Mouse (Mus musculus) stomach, postnatal 0 days (tissue): ENCODE measurements around the gene Panx2. TPM values are rescaled to one million over a fixed set of nuclear protein-coding genes. Genes with fewer than 3 reads are reported as not detected.

Experiments
- ATAC-seq: fragments of 200-750 bp; cut with Nextera tagmentation; 2 replicates; pipeline ENCODE4 v1.8.0; 2017; ENCODE audit not compliant: low FRiP score, low TSS enrichment
- DNase-seq: peaks from one replicate; pipeline ENCODE4 v3.0.0-alpha.2; 2016; ENCODE audit warnings: low spot score
- H3K27ac ChIP-seq: fragments of 300-500 bp; sonication (generic); replicated peaks from 2 replicates; pipeline ENCODE4 v1.5.1; 2014; ENCODE audit warnings: mild to moderate bottlenecking, control low read depth
- H3K27me3 ChIP-seq: fragments of 300-500 bp; sonication (generic); 2 replicates; pipeline ENCODE4 v1.6.1; 2014; ENCODE audit warnings: low read length; ENCODE audit not compliant: control insufficient read depth, insufficient read depth
- H3K36me3 ChIP-seq: fragments of 300-500 bp; sonication (generic); 2 replicates; pipeline ENCODE4 v1.6.1; 2014; ENCODE audit warnings: low read length, mixed read lengths; ENCODE audit not compliant: control insufficient read depth, insufficient read depth
- H3K4me1 ChIP-seq: fragments of 300-500 bp; sonication (generic); replicated peaks from 2 replicates; pipeline ENCODE4 v1.6.1; 2014; ENCODE audit warnings: antibody characterized with exemption; ENCODE audit not compliant: control insufficient read depth, insufficient read depth
- H3K4me2 ChIP-seq: fragments of 300-500 bp; sonication (generic); replicated peaks from 2 replicates; pipeline ENCODE4 v1.6.1; 2014; ENCODE audit warnings: low read depth, mild to moderate bottlenecking, control low read depth, moderate library complexity
- H3K4me3 ChIP-seq: fragments of 300-500 bp; sonication (generic); 2 replicates; pipeline ENCODE4 v1.5.1; 2014; ENCODE audit warnings: low read depth, low read length, control low read depth
- H3K9ac ChIP-seq: fragments of 300-500 bp; sonication (generic); 2 replicates; pipeline ENCODE4 v1.6.1; 2014; ENCODE audit warnings: mild to moderate bottlenecking, low read length, control low read depth, mixed read lengths
- H3K9me3 ChIP-seq: fragments of 300-500 bp; sonication (generic); 2 replicates; pipeline ENCODE4 v1.6.1; 2016; ENCODE audit warnings: low read length; ENCODE audit not compliant: control insufficient read depth
- CTCF ChIP-seq: IDR thresholded peaks from 2 replicates; pipeline ENCODE4 v1.5.1; 2016; ENCODE audit warnings: antibody characterized with exemption, low read depth, mild to moderate bottlenecking, moderate library complexity
- EP300 ChIP-seq: optimal IDR thresholded peaks from 2 replicates; pipeline ENCODE3; 2016; ENCODE audit warnings: antibody characterized with exemption
- WGBS: fragments of 180-500 bp; shearing (Covaris S2); extraction: QIAGEN DNeasy Blood & Tissue Kit; methylation state at CpG from one replicate; pipeline ENCODE4 v1.1.7; 2014; 5-methylcytosine and 5-hydroxymethylcytosine counted together
- polyA plus RNA-seq: library from polyadenylated mRNA; unstranded; fragments of >200 nt; fragmentation: Nextera tagmentation; extraction: Ambion mirVana; gene quantifications from 2 replicates; pipeline ENCODE4 v1.2.1, GENCODE M21; 2015

The Panx2 gene
- polyA plus RNA-seq, 1 experiment from 2014 or later, result 0.79 TPM

- H3K4me3 ChIP-seq, result peak overlapping the region; percentile 85
- no peaks in the 10 kb centered on the region for H3K9me3 ChIP-seq
- H3K4me2 ChIP-seq, result peak overlapping the region; percentile 82
- ATAC-seq (no peak), DNase-seq (peak; percentile 55)
- H3K27ac ChIP-seq, result peak overlapping the region; percentile 94
- H3K36me3 ChIP-seq, result no peaks in the 10 kb centered on the region
- peaks cover 10% of the 10 kb centered on the region for H3K4me1 ChIP-seq
- H3K9ac ChIP-seq, result peak overlapping the region; percentile 94
- 0% methylated on average over 21 of the region's 39 CpGs for WGBS
- H3K27me3 ChIP-seq, result no peaks in the 10 kb centered on the region
- no peak for TF ChIP-seq CTCF
- no peak for TF ChIP-seq EP300
These were observed 16.7 kb downstream of the Panx2 start for GRCm38 (mm10) chr15:89076156-89076731.

GRCm38 (mm10) chr15:89078208-89078836, 18.8 kb downstream of the Panx2 start:
- 0 out of 2 replicates have a peak, but pooled peaks cover 3% of the 10 kb centered on the region for H3K36me3 ChIP-seq
- H3K9ac ChIP-seq, result peak overlapping the region; percentile 94
- H3K27ac ChIP-seq, result peak overlapping the region; percentile 94
- 34% methylated on average over 9 of the region's 9 CpGs for WGBS
- no peaks in the 10 kb centered on the region for H3K27me3 ChIP-seq
- DNase-seq (peak; percentile 86), ATAC-seq (peak; percentile 72)
- H3K4me3 ChIP-seq, result peak overlapping the region; percentile 85
- H3K9me3 ChIP-seq, result no peaks in the 10 kb centered on the region
- H3K4me1 ChIP-seq, result peaks cover 10% of the 10 kb centered on the region
- TF ChIP-seq CTCF (no peak), EP300 (no peak)
- peak overlapping the region; percentile 82 for H3K4me2 ChIP-seq

GRCm38 (mm10) chr15:89083906-89084305, 24.4 kb downstream of the Panx2 start:
- no peak for DNase-seq
- no peak overlapping the region for H3K4me2 ChIP-seq
- H3K9me3 ChIP-seq, result no peaks in the 10 kb centered on the region
- no peak for ATAC-seq
- no peak overlapping the region for H3K27ac ChIP-seq
- H3K4me1 ChIP-seq, result no peaks in the 10 kb centered on the region
- H3K9ac ChIP-seq, result no peak overlapping the region
- 100% methylated on average over 1 of the region's 1 CpGs for WGBS
- no peak for TF ChIP-seq EP300
- no peak for TF ChIP-seq CTCF
- no peaks in the 10 kb centered on the region for H3K27me3 ChIP-seq
- peaks cover 26% of the 10 kb centered on the region for H3K36me3 ChIP-seq
- no peak overlapping the region for H3K4me3 ChIP-seq

- H3K27ac ChIP-seq, result no peak overlapping the region
- H3K9ac ChIP-seq, result no peak overlapping the region
- no peaks in the 10 kb centered on the region for H3K27me3 ChIP-seq
- H3K36me3 ChIP-seq, result peaks cover 26% of the 10 kb centered on the region
- no peaks in the 10 kb centered on the region; the same call in 1 of the 2 replicates for H3K4me1 ChIP-seq
- TF ChIP-seq EP300 (no peak), CTCF (no peak)
- DNase-seq (no peak), ATAC-seq (no peak)
- 79% methylated on average over 2 of the region's 2 CpGs for WGBS
- H3K9me3 ChIP-seq, result no peaks in the 10 kb centered on the region
- H3K4me2 ChIP-seq, result no peak overlapping the region
- H3K4me3 ChIP-seq, result no peak overlapping the region
These were observed 25.3 kb downstream of the Panx2 start for GRCm38 (mm10) chr15:89084826-89085225.

- no peak for TF ChIP-seq EP300
- TF ChIP-seq CTCF, result no peak
- no peaks in the 10 kb centered on the region for H3K9me3 ChIP-seq
- H3K9ac ChIP-seq, result peak within 1 kb of the TSS; percentile 96
- peaks cover 26% of the 10 kb centered on the region for H3K36me3 ChIP-seq
- WGBS, result under 1% methylated on average over 31 of the region's 38 CpGs
- H3K27me3 ChIP-seq, result no peaks in the 10 kb centered on the region
- H3K4me1 ChIP-seq, result no peaks in the 10 kb centered on the region; the same call in 1 of the 2 replicates
- peak within 1 kb of the TSS; percentile 94 for H3K27ac ChIP-seq
- DNase-seq (peak; percentile 94), ATAC-seq (peak; percentile 93)
- H3K4me3 ChIP-seq, result peak within 1 kb of the TSS; percentile 93
- H3K4me2 ChIP-seq, result peak within 1 kb of the TSS; percentile 96
These were observed 29.2 kb downstream of the Panx2 start, which contains the start of gene Selenoo for GRCm38 (mm10) chr15:89088607-89089247. Selenoo (plus strand) TSS chr15:89089084.
